Comparison of ENCODE assay signal across 10 mouse cellular contexts in genomic region chr15:98877331-98877730, GRCm38 (mm10). TPM values are rescaled to one million over a fixed set of nuclear protein-coding genes. Genes with fewer than 3 reads are reported as not detected.
DNase-seq lines count a peak whose midpoint lies in the region; ATAC-seq lines count a peak whose summit lies in the region.
"Had no signal": no experiment of that assay in that cellular context is flagged by ENCODE, and none has a peak within 500 bp of the region (broad histone marks: within the 10 kb centered on the region; RNA-seq: fewer than 3 reads in every experiment).

No protein-coding gene starts in this region.

- H3K4me3 ChIP-seq in hindbrain, embryonic 11.5 days (ENCODE audit: low read depth, low read length): no peak overlapping the region
- H3K4me3 ChIP-seq in hindbrain, embryonic 12.5 days: no peak overlapping the region
- H3K4me3 ChIP-seq: embryonic facial prominence, embryonic 15.5 days; limb, embryonic 12.5 days had no signal

- H3K9me3 ChIP-seq in hindbrain, embryonic 11.5 days (ENCODE audit: control insufficient read depth, low read length): no peaks in the 10 kb centered on the region
- no peaks in the 10 kb centered on the region for H3K9me3 ChIP-seq in hindbrain, embryonic 12.5 days (replicated peaks)
- H3K9me3 ChIP-seq: embryonic facial prominence, embryonic 15.5 days; limb, embryonic 12.5 days had no signal

- no peak for ATAC-seq in hindbrain, embryonic 11.5 days (ENCODE audit: low FRiP score)
- no peak for ATAC-seq in hindbrain, embryonic 12.5 days (ENCODE audit: low FRiP score)
- ATAC-seq in inflammation-experienced regulatory T-cells, adult 6 months: no peak

- 15% methylated on average over 3 of the region's 3 CpGs for WGBS in hindbrain, embryonic 11.5 days
- WGBS in hindbrain, embryonic 12.5 days: 18% methylated on average over 3 of the region's 3 CpGs

- no peak overlapping the region for H3K9ac ChIP-seq in hindbrain, embryonic 11.5 days (ENCODE audit: low read depth, low read length)
- H3K9ac ChIP-seq in hindbrain, embryonic 12.5 days: no peak overlapping the region
- H3K9ac ChIP-seq: embryonic facial prominence, embryonic 15.5 days; limb, embryonic 12.5 days had no signal

- no peaks in the 10 kb centered on the region for H3K4me1 ChIP-seq in hindbrain, embryonic 11.5 days (replicated peaks; ENCODE audit: control insufficient read depth, insufficient read depth, low read length)
- peaks cover 20% of the 10 kb centered on the region for H3K4me1 ChIP-seq in hindbrain, embryonic 12.5 days

- no peak overlapping the region for H3K4me2 ChIP-seq in hindbrain, embryonic 11.5 days (replicated peaks; ENCODE audit: low read depth, low read length)
- no peak overlapping the region for H3K4me2 ChIP-seq in hindbrain, embryonic 12.5 days (replicated peaks)
- H3K4me2 ChIP-seq: embryonic facial prominence, embryonic 15.5 days; limb, embryonic 12.5 days had no signal

- DNase-seq in hindbrain, embryonic 11.5 days (ENCODE audit: low spot score): peak; percentile 86
- DNase-seq in A20 (ENCODE audit: low read depth, low spot score) (peak; percentile 84), MN1 (ENCODE audit: low spot score) (peak; percentile 90)
- peak; percentile 91 for DNase-seq in embryo, embryonic 10.5 days (ENCODE audit: low spot score)
- peak; percentile 73 for DNase-seq in layer of hippocampus, adult 9-10 months (ENCODE audit: low spot score)
- peak; percentile 47 for DNase-seq in retina, adult 2 months (ENCODE audit: low read depth, low spot score)

- H3K27ac ChIP-seq in hindbrain, embryonic 11.5 days (ENCODE audit: low read depth, low read length): no peak overlapping the region
- no peak overlapping the region for H3K27ac ChIP-seq in hindbrain, embryonic 12.5 days
- H3K27ac ChIP-seq: embryonic facial prominence, embryonic 15.5 days; limb, embryonic 12.5 days had no signal

- no peaks in the 10 kb centered on the region for H3K27me3 ChIP-seq in hindbrain, embryonic 11.5 days (ENCODE audit: control insufficient read depth, insufficient read depth, low read length)
- H3K27me3 ChIP-seq in hindbrain, embryonic 12.5 days: no peaks in the 10 kb centered on the region
- H3K27me3 ChIP-seq: embryonic facial prominence, embryonic 15.5 days; limb, embryonic 12.5 days had no signal

- no peaks in the 10 kb centered on the region for H3K36me3 ChIP-seq in hindbrain, embryonic 11.5 days (ENCODE audit: control insufficient read depth, insufficient read depth, low read length)
- no peaks in the 10 kb centered on the region for H3K36me3 ChIP-seq in hindbrain, embryonic 12.5 days
- H3K36me3 ChIP-seq: embryonic facial prominence, embryonic 15.5 days had no signal

RNA-seq across cellular contexts. Expression of gene Kmt2d, which starts 6.3 kb away (rescaled TPM):
- polyA plus RNA-seq in hindbrain, embryonic 11.5 days (2014; fragmentation: Nextera tagmentation; extraction: Ambion mirVana): 13.7 and 20.5 TPM in 2 replicates
- polyA plus RNA-seq in hindbrain, embryonic 12.5 days (2016; fragmentation: Nextera tagmentation; extraction: Ambion mirVana): 12.2 and 12.5 TPM in 2 replicates
- polyA plus RNA-seq in inflammation-experienced regulatory T-cells, adult 6 months (2017; shearing (Covaris generic)): 10 to 100 TPM; 18.7 to 36.4 (median 30.7) TPM

RNA-seq across cellular contexts. Expression of gene Rhebl1, which starts 17.0 kb away (rescaled TPM):
- 13.4 and 17.8 TPM in 2 replicates for polyA plus RNA-seq in hindbrain, embryonic 11.5 days (2014; fragmentation: Nextera tagmentation; extraction: Ambion mirVana)
- polyA plus RNA-seq in hindbrain, embryonic 12.5 days (2016; fragmentation: Nextera tagmentation; extraction: Ambion mirVana): 22.0 and 27.0 TPM in 2 replicates
- polyA plus RNA-seq in inflammation-experienced regulatory T-cells, adult 6 months (2017; shearing (Covaris generic)): 10 to 100 TPM in 2 of 3 experiments, 1 to 10 TPM in 1; 9.5 to 13.0 (median 10.8) TPM

RNA-seq across cellular contexts. Expression of gene Dhh, which starts 21.0 kb away (rescaled TPM):
- polyA plus RNA-seq in hindbrain, embryonic 11.5 days (2014; fragmentation: Nextera tagmentation; extraction: Ambion mirVana): 0.56 and 0.68 TPM in 2 replicates
- 0.84 and 1.1 TPM in 2 replicates for polyA plus RNA-seq in hindbrain, embryonic 12.5 days (2016; fragmentation: Nextera tagmentation; extraction: Ambion mirVana)
- polyA plus RNA-seq in inflammation-experienced regulatory T-cells, adult 6 months (2017; shearing (Covaris generic)): under 1 TPM in 1 of 3 experiments, not detected in 2; 0.09 TPM

RNA-seq across cellular contexts. Expression of gene Lmbr1l, which starts 40.7 kb away (rescaled TPM):
- polyA plus RNA-seq in hindbrain, embryonic 11.5 days (2014; fragmentation: Nextera tagmentation; extraction: Ambion mirVana): 9.4 and 13.4 TPM in 2 replicates
- 38.4 and 39.2 TPM in 2 replicates for polyA plus RNA-seq in hindbrain, embryonic 12.5 days (2016; fragmentation: Nextera tagmentation; extraction: Ambion mirVana)
- 10 to 100 TPM; 17.3 to 46.9 (median 39.3) TPM for polyA plus RNA-seq in inflammation-experienced regulatory T-cells, adult 6 months (2017; shearing (Covaris generic))

RNA-seq across cellular contexts. Expression of gene Prkag1, which starts 46.0 kb away (rescaled TPM):
- polyA plus RNA-seq in hindbrain, embryonic 11.5 days (2014; fragmentation: Nextera tagmentation; extraction: Ambion mirVana): 65.9 and 70.6 TPM in 2 replicates
- 71.0 and 78.9 TPM in 2 replicates for polyA plus RNA-seq in hindbrain, embryonic 12.5 days (2016; fragmentation: Nextera tagmentation; extraction: Ambion mirVana)
- polyA plus RNA-seq in inflammation-experienced regulatory T-cells, adult 6 months (2017; shearing (Covaris generic)): 100 to 1,000 TPM; 119 to 137 (median 129) TPM
